Mouse (Mus musculus): ENCODE measurements around the gene Ets1. TPM values are rescaled to one million over a fixed set of nuclear protein-coding genes. Genes with fewer than 3 reads are reported as not detected.

Ets1 gene
- total and polyA plus RNA-seq, 2 experiments from 2014 or later, result 34.3 to 72.7 TPM

GRCm38 (mm10) chr9:32764374-32764773, 128.4 kb downstream of the Ets1 start:
- no peak overlapping the region for H3K9ac ChIP-seq (replicated peaks; ENCODE audit: low read depth, low read length)
- 0 out of 2 replicates have a peak, but pooled peaks cover 12% of the 10 kb centered on the region for H3K4me1 ChIP-seq (ENCODE audit: control insufficient read depth, insufficient read depth)
- H3K9me3 ChIP-seq (replicated peaks; ENCODE audit: control insufficient read depth, low read length), result no peaks in the 10 kb centered on the region
- no peaks in the 10 kb centered on the region for H3K27me3 ChIP-seq (ENCODE audit: control insufficient read depth, insufficient read depth, low read length)
- H3K36me3 ChIP-seq (replicated peaks; ENCODE audit: control insufficient read depth, insufficient read depth, low read length), result no peaks in the 10 kb centered on the region
- H3K4me3 ChIP-seq (ENCODE audit: low read depth, low read length), result no peak overlapping the region
- H3K4me2 ChIP-seq (ENCODE audit: low read depth, low read length), result no peak overlapping the region
- DNase-seq (ENCODE audit: low spot score), result no peak
- no peak for TF ChIP-seq CTCF (IDR thresholded peaks at IDR 0.05; ENCODE audit: low read depth)
- TF ChIP-seq EP300 (IDR thresholded peaks at IDR 0.05; ENCODE audit: low read depth), result no peak
- ATAC-seq (ENCODE audit: insufficient read depth, low read depth), result no peak
- no peak overlapping the region for H3K27ac ChIP-seq (ENCODE audit: low read depth)
- WGBS, result 68% methylated on average over 9 of the region's 9 CpGs

DNA sequence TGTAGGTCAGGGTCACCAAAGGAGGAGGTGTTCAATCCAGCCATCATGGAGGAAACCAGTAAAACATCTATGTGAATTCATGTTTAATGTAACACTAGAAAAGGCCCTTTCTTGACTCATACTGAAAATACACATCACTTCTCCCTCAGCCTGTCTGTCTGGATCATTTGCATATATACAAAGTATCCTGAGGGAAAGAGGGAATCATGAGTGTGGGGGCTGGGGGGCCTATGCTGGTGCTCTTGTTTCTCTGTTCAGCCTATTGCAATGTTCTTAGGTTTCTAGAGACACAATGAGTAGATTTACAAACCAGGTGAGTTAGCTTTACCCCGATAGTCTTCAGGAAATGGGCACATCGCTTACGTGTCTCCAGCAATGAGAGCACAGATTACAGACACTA, 129.1 kb downstream of the Ets1 start:
- ATAC-seq (ENCODE audit: insufficient read depth, low read depth), result no peak
- TF ChIP-seq CTCF (IDR thresholded peaks at IDR 0.05; ENCODE audit: low read depth) (no peak), EP300 (IDR thresholded peaks at IDR 0.05; ENCODE audit: low read depth) (no peak)
- WGBS, result 98% methylated on average over 3 of the region's 3 CpGs

DNA sequence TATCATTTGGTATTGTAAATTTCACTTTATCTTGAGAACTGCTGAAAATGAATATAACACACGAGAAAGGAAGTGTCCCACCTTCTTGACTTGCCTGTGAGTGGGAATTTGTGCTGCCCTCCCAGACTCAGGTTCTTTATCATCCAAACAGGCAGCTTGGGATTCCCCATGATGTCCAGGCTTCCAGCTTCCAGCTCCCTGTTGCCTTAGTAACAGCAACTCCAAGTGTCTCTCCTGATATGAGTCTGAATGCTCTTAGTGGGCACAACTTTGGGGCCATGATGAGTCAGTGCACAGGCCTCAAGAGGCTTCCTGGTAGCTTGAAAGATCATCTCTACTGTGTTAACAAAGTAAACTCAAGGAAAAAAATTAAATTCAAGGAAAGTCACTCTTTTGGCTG, 142.8 kb downstream of the Ets1 start:
- no peaks in the 10 kb centered on the region for H3K9me3 ChIP-seq (replicated peaks; ENCODE audit: control insufficient read depth, low read length)
- no peak overlapping the region for H3K4me2 ChIP-seq (ENCODE audit: low read depth, low read length)
- no peak overlapping the region for H3K4me3 ChIP-seq (ENCODE audit: low read depth, low read length)
- H3K36me3 ChIP-seq (replicated peaks; ENCODE audit: control insufficient read depth, insufficient read depth, low read length), result no peaks in the 10 kb centered on the region
- H3K9ac ChIP-seq (replicated peaks; ENCODE audit: low read depth, low read length), result no peak overlapping the region
- no peaks in the 10 kb centered on the region for H3K27me3 ChIP-seq (ENCODE audit: control insufficient read depth, insufficient read depth, low read length)
- H3K27ac ChIP-seq (ENCODE audit: low read depth), result no peak overlapping the region
- no peaks in the 10 kb centered on the region for H3K4me1 ChIP-seq (ENCODE audit: control insufficient read depth, insufficient read depth)
- no peak for TF ChIP-seq CTCF (IDR thresholded peaks at IDR 0.05; ENCODE audit: low read depth)
- ATAC-seq (ENCODE audit: insufficient read depth, low read depth) (no peak), DNase-seq (ENCODE audit: low spot score) (no peak)
- WGBS, result 47% methylated on average over 1 of the region's 1 CpGs

More for the DNA sequence above, 129.1 kb downstream of the Ets1 start:
- H3K36me3 ChIP-seq (replicated peaks; ENCODE audit: control insufficient read depth, insufficient read depth, low read length), result no peaks in the 10 kb centered on the region
- DNase-seq (ENCODE audit: low spot score), result no peak
- 0 out of 2 replicates have a peak, but pooled peaks cover 10% of the 10 kb centered on the region for H3K4me1 ChIP-seq (ENCODE audit: control insufficient read depth, insufficient read depth)
- no peak overlapping the region for H3K4me3 ChIP-seq (ENCODE audit: low read depth, low read length)
- no peaks in the 10 kb centered on the region for H3K27me3 ChIP-seq (ENCODE audit: control insufficient read depth, insufficient read depth, low read length)
- no peaks in the 10 kb centered on the region for H3K9me3 ChIP-seq (replicated peaks; ENCODE audit: control insufficient read depth, low read length)
- no peak overlapping the region for H3K9ac ChIP-seq (replicated peaks; ENCODE audit: low read depth, low read length)
- H3K4me2 ChIP-seq (ENCODE audit: low read depth, low read length), result no peak overlapping the region
- no peak overlapping the region for H3K27ac ChIP-seq (ENCODE audit: low read depth)

DNA sequence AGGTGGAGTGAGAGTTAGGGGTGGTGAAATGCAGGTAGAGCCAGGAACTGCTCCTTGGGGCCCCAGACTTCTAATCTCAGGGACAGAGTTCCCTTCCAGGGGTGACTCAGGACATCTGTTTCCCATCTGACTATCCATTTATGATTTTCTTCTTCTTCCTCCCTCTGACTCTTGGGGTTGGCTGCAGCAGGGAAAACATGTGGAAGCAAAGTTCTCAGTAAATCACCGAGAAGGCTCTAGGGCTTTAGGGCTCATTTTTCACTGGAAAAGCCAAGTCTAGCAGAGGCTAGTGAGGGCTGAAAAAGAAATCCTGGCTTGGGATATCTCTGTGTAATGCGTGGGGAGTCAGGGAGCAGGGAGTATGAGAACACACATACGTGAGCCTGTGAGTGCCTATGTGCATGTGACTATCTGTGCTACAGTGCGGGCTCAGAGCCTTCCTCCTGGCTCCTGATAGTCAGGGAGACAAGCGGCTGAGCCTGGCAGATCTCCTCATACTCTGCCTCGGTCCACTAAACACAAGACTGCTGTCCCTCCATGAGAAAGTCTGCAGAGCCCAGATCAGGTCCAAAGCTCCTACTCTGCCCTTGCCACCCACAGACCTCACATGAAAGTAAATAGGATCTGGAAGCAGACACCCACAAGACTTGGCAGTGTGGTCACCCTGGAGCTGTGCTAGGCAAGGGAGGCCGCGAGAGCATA, 146.5 kb downstream of the Ets1 start:
- Histone ChIP-seq H3K27ac (ENCODE audit: low read depth) (no peak overlapping the region), H3K27me3 (ENCODE audit: control insufficient read depth, insufficient read depth, low read length) (no peaks in the 10 kb centered on the region)
- WGBS, result 67% methylated on average over 8 of the region's 8 CpGs

GRCm38 (mm10) chr9:32787091-32787490, 151.1 kb downstream of the Ets1 start:
- H3K4me1 ChIP-seq (ENCODE audit: control insufficient read depth, insufficient read depth), result peaks cover 9% of the 10 kb centered on the region; the same call in 1 of the 2 replicates
- ATAC-seq (ENCODE audit: insufficient read depth, low read depth) (no peak), DNase-seq (ENCODE audit: low spot score) (no peak)
- no peaks in the 10 kb centered on the region for H3K36me3 ChIP-seq (replicated peaks; ENCODE audit: control insufficient read depth, insufficient read depth, low read length)
- H3K4me2 ChIP-seq (ENCODE audit: low read depth, low read length), result no peak overlapping the region
- H3K27me3 ChIP-seq (ENCODE audit: control insufficient read depth, insufficient read depth, low read length), result no peaks in the 10 kb centered on the region
- H3K4me3 ChIP-seq (ENCODE audit: low read depth, low read length), result no peak overlapping the region
- no peak for TF ChIP-seq CTCF (IDR thresholded peaks at IDR 0.05; ENCODE audit: low read depth)
- TF ChIP-seq EP300 (IDR thresholded peaks at IDR 0.05; ENCODE audit: low read depth), result no peak
- H3K9ac ChIP-seq (replicated peaks; ENCODE audit: low read depth, low read length), result no peak overlapping the region
- WGBS, result 52% methylated on average over 7 of the region's 7 CpGs
- no peak overlapping the region for H3K27ac ChIP-seq (ENCODE audit: low read depth)
- no peaks in the 10 kb centered on the region for H3K9me3 ChIP-seq (replicated peaks; ENCODE audit: control insufficient read depth, low read length)

More for the DNA sequence above, 146.5 kb downstream of the Ets1 start:
- Histone ChIP-seq H3K4me2 (ENCODE audit: low read depth, low read length) (no peak overlapping the region), H3K9me3 (replicated peaks; ENCODE audit: control insufficient read depth, low read length) (no peaks in the 10 kb centered on the region), H3K9ac (replicated peaks; ENCODE audit: low read depth, low read length) (no peak overlapping the region), H3K36me3 (replicated peaks; ENCODE audit: control insufficient read depth, insufficient read depth, low read length) (no peaks in the 10 kb centered on the region), H3K4me3 (ENCODE audit: low read depth, low read length) (no peak overlapping the region), H3K4me1 (ENCODE audit: control insufficient read depth, insufficient read depth) (peaks cover 7% of the 10 kb centered on the region; the same call in 1 of the 2 replicates)
- no peak for ATAC-seq (ENCODE audit: insufficient read depth, low read depth)
- no peak for DNase-seq (ENCODE audit: low spot score)
- no peak for TF ChIP-seq EP300 (IDR thresholded peaks at IDR 0.05; ENCODE audit: low read depth)
- no peak for TF ChIP-seq CTCF (IDR thresholded peaks at IDR 0.05; ENCODE audit: low read depth)

GRCm38 (mm10) chr9:32787615-32788014, 151.6 kb downstream of the Ets1 start:
- no peaks in the 10 kb centered on the region for H3K9me3 ChIP-seq (replicated peaks; ENCODE audit: control insufficient read depth, low read length)
- peaks cover 9% of the 10 kb centered on the region; the same call in 1 of the 2 replicates for H3K4me1 ChIP-seq (ENCODE audit: control insufficient read depth, insufficient read depth)
- no peaks in the 10 kb centered on the region for H3K36me3 ChIP-seq (replicated peaks; ENCODE audit: control insufficient read depth, insufficient read depth, low read length)
- no peak overlapping the region for H3K9ac ChIP-seq (replicated peaks; ENCODE audit: low read depth, low read length)
- no peak overlapping the region for H3K4me2 ChIP-seq (ENCODE audit: low read depth, low read length)
- no peak overlapping the region for H3K27ac ChIP-seq (ENCODE audit: low read depth)
- TF ChIP-seq EP300 (IDR thresholded peaks at IDR 0.05; ENCODE audit: low read depth) (no peak), CTCF (IDR thresholded peaks at IDR 0.05; ENCODE audit: low read depth) (no peak)
- 0% methylated on average over 1 of the region's 1 CpGs for WGBS
- DNase-seq (ENCODE audit: low spot score), result no peak
- 0 out of 2 replicates have a peak, but pooled peaks have one; percentile 19 for ATAC-seq (ENCODE audit: insufficient read depth, low read depth)
- H3K27me3 ChIP-seq (ENCODE audit: control insufficient read depth, insufficient read depth, low read length), result no peaks in the 10 kb centered on the region
- H3K4me3 ChIP-seq (ENCODE audit: low read depth, low read length), result no peak overlapping the region
